Mouse (Mus musculus) midbrain, embryonic 12.5 days (tissue): ENCODE measurements around the gene Gm2056. TPM values are rescaled to one million over a fixed set of nuclear protein-coding genes. Genes with fewer than 3 reads are reported as not detected.
"Not testable (repeated sequence)": the region's sequence is repeated elsewhere in the genome, so short reads cannot be mapped to it uniquely, and the experiment has no call there.

Experiments
- ATAC-seq: fragments of 200-750 bp; cut with Nextera tagmentation; 2 replicates; pipeline ENCODE4 v1.8.0; 2017; ENCODE audit warnings: low read depth, moderate TSS enrichment, moderate library complexity; ENCODE audit not compliant: low FRiP score
- H3K27ac ChIP-seq: fragments of 300-500 bp; sonication (generic); replicated peaks from 2 replicates; pipeline ENCODE4 v1.5.1; 2016; ENCODE audit warnings: mild to moderate bottlenecking
- H3K27me3 ChIP-seq: fragments of 300-500 bp; sonication (generic); 2 replicates; pipeline ENCODE4 v1.6.1; 2016; ENCODE audit warnings: mild to moderate bottlenecking
- H3K36me3 ChIP-seq: fragments of 300-500 bp; sonication (generic); 2 replicates; pipeline ENCODE4 v1.6.1; 2016
- H3K4me1 ChIP-seq: fragments of 300-500 bp; sonication (generic); 2 replicates; pipeline ENCODE4 v1.6.1; 2016
- H3K4me2 ChIP-seq: fragments of 300-500 bp; sonication (generic); replicated peaks from 2 replicates; pipeline ENCODE4 v1.6.1; 2016; ENCODE audit warnings: mild to moderate bottlenecking, moderate library complexity
- H3K4me3 ChIP-seq: fragments of 300-500 bp; sonication (generic); 2 replicates; pipeline ENCODE4 v1.5.1; 2016; ENCODE audit warnings: mild to moderate bottlenecking
- H3K9ac ChIP-seq: fragments of 300-500 bp; sonication (generic); replicated peaks from 2 replicates; pipeline ENCODE4 v1.6.1; 2016; ENCODE audit warnings: mild to moderate bottlenecking, moderate library complexity
- H3K9me3 ChIP-seq: fragments of 300-500 bp; sonication (generic); 2 replicates; pipeline ENCODE4 v1.6.1; 2016; ENCODE audit warnings: mild to moderate bottlenecking
- WGBS: fragments of 180-500 bp; shearing (Covaris S2); methylation state at CpG from one replicate; pipeline ENCODE4 v1.1.7; 2016; 5-methylcytosine and 5-hydroxymethylcytosine counted together
- polyA plus RNA-seq: library from polyadenylated mRNA; unstranded; fragments of >200 nt; fragmentation: Nextera tagmentation; extraction: Ambion mirVana; gene quantifications from 2 replicates; pipeline ENCODE4 v1.2.1, GENCODE M21; 2016

The Gm2056 gene
- polyA plus RNA-seq = not detected in 2 replicates

- not testable (repeated sequence) for H3K4me1 ChIP-seq, H3K27ac ChIP-seq, ATAC-seq, H3K4me3 ChIP-seq, H3K36me3 ChIP-seq, H3K9ac ChIP-seq, H3K4me2 ChIP-seq, H3K9me3 ChIP-seq, H3K27me3 ChIP-seq
- 88% methylated on average over 1 of the region's 1 CpGs for WGBS
Observed at GRCm38 (mm10) chr12:88026704-88027103, at the start of gene Gm2056. Gm2056 (plus strand) TSS chr12:88027004.

GRCm38 (mm10) chr12:87984000-87984399 is 42.8 kb upstream of the Gm2056 start:
- not testable (repeated sequence) for H3K27me3 ChIP-seq, H3K4me3 ChIP-seq, H3K9ac ChIP-seq, H3K36me3 ChIP-seq, H3K9me3 ChIP-seq, H3K4me1 ChIP-seq, H3K27ac ChIP-seq, H3K4me2 ChIP-seq, ATAC-seq

- not testable (repeated sequence) for H3K4me2 ChIP-seq, H3K27me3 ChIP-seq, H3K9me3 ChIP-seq, H3K36me3 ChIP-seq, H3K4me3 ChIP-seq, H3K27ac ChIP-seq, H3K4me1 ChIP-seq, H3K9ac ChIP-seq, ATAC-seq
- 86% methylated on average over 3 of the region's 3 CpGs for WGBS
Observed at GRCm38 (mm10) chr12:88004118-88004517, 22.7 kb upstream of the Gm2056 start.

DNA sequence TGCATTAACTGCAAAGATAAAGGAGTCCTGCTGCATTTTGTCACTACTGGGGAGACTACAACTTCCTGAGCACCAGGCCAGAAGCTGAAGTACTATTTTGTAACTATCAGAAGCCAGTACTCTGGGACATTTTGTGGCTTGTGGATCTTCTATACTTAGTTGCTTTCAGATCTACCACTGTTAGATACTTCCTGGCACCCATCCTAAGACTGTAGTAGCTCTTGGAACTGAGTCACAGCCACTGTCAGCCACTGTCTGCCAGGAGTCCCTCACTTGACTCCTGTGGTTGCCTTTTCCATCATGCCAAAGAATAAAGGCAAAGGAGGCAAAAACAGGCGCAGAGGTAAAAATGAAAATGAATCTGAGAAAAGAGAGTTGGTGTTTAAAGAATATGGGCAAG is 15.3 kb upstream of the Gm2056 start, which contains the start of gene Gm2075:
Gm2075 (plus strand) TSS at position 301 of the 400 bp plus-strand sequence.
- not testable (repeated sequence) for H3K27ac ChIP-seq, H3K4me2 ChIP-seq, H3K27me3 ChIP-seq, H3K9me3 ChIP-seq, H3K4me1 ChIP-seq, H3K4me3 ChIP-seq, H3K9ac ChIP-seq, H3K36me3 ChIP-seq, ATAC-seq
- 80% methylated on average over 1 of the region's 1 CpGs for WGBS

- WGBS = 86% methylated on average over 2 of the region's 2 CpGs
- H3K36me3 ChIP-seq, H3K4me1 ChIP-seq, H3K9me3 ChIP-seq, H3K4me2 ChIP-seq, H3K27me3 ChIP-seq, H3K9ac ChIP-seq, ATAC-seq, H3K4me3 ChIP-seq, H3K27ac ChIP-seq: not testable (repeated sequence)
Observed at GRCm38 (mm10) chr12:88018671-88019070, 8.1 kb upstream of the Gm2056 start, which contains the start of gene Gm6803. Gm6803 (minus strand) TSS chr12:88018771.

DNA sequence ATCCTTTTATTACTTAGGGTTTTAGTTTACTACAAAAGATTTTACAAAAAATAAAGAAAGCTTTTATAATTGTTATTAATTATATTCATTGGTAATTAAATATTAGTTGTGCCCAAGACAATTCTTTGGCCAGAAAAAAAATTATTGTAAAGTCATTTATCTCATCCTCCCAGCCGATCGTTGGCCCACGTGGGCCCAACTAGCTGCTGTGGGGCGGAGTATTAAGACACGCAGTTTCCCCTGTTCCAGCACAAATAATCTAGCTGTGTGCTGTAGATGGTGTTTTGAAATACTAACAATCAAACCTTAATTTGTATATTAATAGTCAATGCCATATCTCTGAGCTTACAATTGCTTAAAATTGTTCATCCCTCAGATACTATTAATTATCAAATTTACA is 5.4 kb downstream of the Gm2056 start:
- H3K9me3 ChIP-seq = peaks cover 18% of the 10 kb centered on the region; the same call in 1 of the 2 replicates
- not testable (repeated sequence) for H3K36me3 ChIP-seq, H3K27ac ChIP-seq, H3K27me3 ChIP-seq, H3K4me3 ChIP-seq, H3K4me2 ChIP-seq, ATAC-seq, H3K4me1 ChIP-seq, H3K9ac ChIP-seq
- 92% methylated on average over 5 of the region's 5 CpGs for WGBS

DNA sequence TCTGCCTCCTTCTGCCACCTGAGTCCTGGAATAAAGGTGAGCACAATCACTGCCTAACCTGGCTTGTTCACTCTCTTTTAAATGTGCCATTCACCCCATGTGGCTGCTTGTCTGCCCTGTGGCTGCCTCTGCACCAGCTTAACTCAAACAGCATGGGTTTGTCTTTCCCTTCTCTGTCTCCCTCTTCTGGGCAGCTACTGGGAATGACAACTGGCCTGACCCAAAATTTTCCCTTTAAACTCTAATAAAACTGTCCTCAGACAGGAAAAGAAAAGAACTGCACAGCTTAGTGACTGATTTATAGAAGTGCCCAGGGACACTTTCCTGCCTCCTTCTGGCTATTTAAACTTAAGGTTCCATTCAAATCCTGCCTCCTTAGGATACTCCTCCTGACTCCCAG is 12.3 kb downstream of the Gm2056 start:
- H3K4me2 ChIP-seq, H3K27me3 ChIP-seq, H3K4me3 ChIP-seq, H3K27ac ChIP-seq, H3K4me1 ChIP-seq, H3K36me3 ChIP-seq, H3K9ac ChIP-seq, ATAC-seq: not testable (repeated sequence)
- H3K9me3 ChIP-seq = peaks cover 12% of the 10 kb centered on the region; the same call in 1 of the 2 replicates

DNA sequence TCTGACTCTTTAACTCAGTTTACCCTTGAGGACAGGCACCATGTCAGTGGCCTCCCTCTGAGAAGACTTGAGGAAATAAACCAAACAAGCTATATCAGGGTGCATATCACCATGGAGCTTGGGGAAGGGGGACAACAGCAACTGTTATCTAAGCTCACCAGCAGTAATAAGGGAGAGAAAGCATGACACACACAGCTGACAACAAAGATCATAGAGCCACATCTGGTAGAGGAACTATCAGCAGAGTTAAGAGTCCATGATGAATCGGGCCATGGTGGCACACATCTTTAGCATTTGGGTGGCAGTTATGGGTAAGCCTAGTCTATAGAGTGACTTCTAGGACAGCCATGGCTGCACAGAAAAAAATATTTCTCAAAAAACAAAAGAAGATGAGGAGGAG is 12.9 kb downstream of the Gm2056 start:
- not testable (repeated sequence) for H3K4me2 ChIP-seq, H3K27ac ChIP-seq, H3K27me3 ChIP-seq, H3K36me3 ChIP-seq, H3K4me1 ChIP-seq, H3K9ac ChIP-seq, H3K4me3 ChIP-seq, H3K9me3 ChIP-seq, ATAC-seq
- 90% methylated on average over 1 of the region's 1 CpGs for WGBS

DNA sequence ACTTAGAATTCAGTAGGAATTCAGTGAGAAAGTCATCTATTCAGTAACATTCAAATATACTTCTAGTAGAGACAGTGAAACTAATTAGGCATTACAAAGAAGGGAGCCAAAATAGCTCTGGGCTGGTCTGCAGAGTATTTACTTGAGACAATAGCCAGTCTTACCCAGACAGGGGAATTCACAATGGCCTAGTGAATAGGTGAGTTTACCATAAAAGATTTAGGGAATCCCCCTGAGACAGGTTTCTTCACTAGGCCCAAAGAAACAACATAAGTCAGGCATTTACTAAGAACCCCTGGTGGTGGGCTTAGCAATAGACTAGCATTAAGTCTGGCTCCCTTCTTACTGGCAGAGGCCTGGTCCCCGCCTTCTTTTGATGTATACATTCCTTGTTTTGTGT is 18.4 kb downstream of the Gm2056 start:
- H3K27ac ChIP-seq, H3K9ac ChIP-seq, H3K4me2 ChIP-seq, H3K4me3 ChIP-seq, H3K36me3 ChIP-seq, H3K27me3 ChIP-seq, ATAC-seq, H3K9me3 ChIP-seq, H3K4me1 ChIP-seq: not testable (repeated sequence)
- WGBS = 35% methylated on average over 1 of the region's 1 CpGs

Other genes with a start within 250 kb of the Gm2056 start
- gene Gm21936, start 231.5 kb upstream of the Gm2056 start, polyA plus RNA-seq = not detected in 2 replicates
- gene BB287469, start 210.4 kb upstream of the Gm2056 start, polyA plus RNA-seq = not detected in 2 replicates
- not detected in 2 replicates for gene Gm2001, start 184.7 kb upstream of the Gm2056 start, polyA plus RNA-seq
- not detected in 2 replicates for gene Gm2016, start 152.9 kb upstream of the Gm2056 start, polyA plus RNA-seq
- gene Gm2022, start 131.6 kb upstream of the Gm2056 start, polyA plus RNA-seq = not detected in 2 replicates
- gene Gm2035, start 107.1 kb upstream of the Gm2056 start, polyA plus RNA-seq = not detected in 2 replicates
- not detected in 2 replicates for gene Gm2042, start 72.9 kb upstream of the Gm2056 start, polyA plus RNA-seq
- gene Gm2075, start 15.2 kb upstream of the Gm2056 start, polyA plus RNA-seq = not detected in 2 replicates
- not detected in 2 replicates for gene Gm6803, start 8.2 kb upstream of the Gm2056 start, polyA plus RNA-seq
- not detected in 2 replicates for gene Gm16368, start 56.7 kb downstream of the Gm2056 start, polyA plus RNA-seq
- gene Gm10436, start 155.1 kb downstream of the Gm2056 start, polyA plus RNA-seq = not detected in 2 replicates
- gene Gm8332, start 223.1 kb downstream of the Gm2056 start, polyA plus RNA-seq = not detected in 2 replicates
- not detected in 2 replicates for gene Gm5662, start 247.5 kb downstream of the Gm2056 start, polyA plus RNA-seq